Mouse (Mus musculus): ENCODE data around the gene Nosip.

GRCm38 (mm10) chr7:45125144-45125600 is 62.9 kb downstream of the Nosip start:
- TF ChIP-seq CTCF (IDR thresholded peaks at IDR 0.05; ENCODE audit: extremely low read depth, insufficient read length, insufficient replicate concordance, low read depth, low read length) (no peak), POLR2A (IDR thresholded peaks at IDR 0.05; ENCODE audit: low read depth, low read length) (no peak)

All from small intestine, adult 2 months (tissue).